Mouse (Mus musculus) spleen, adult 2 months (tissue): ENCODE data around the gene Stxbp4. TPM values are rescaled to one million over a fixed set of nuclear protein-coding genes. Genes with fewer than 3 reads are reported as not detected.

Source experiments
- DNase-seq, 2 experiments: peaks; one replicate each; pipeline versions ENCODE4 v3.0.0 to v3.0.0-alpha.2; 2012 to 2021; ENCODE audit warnings: low spot score in 2 of 2, low read depth in 1 of 2
- H3K27ac ChIP-seq: fragments of 200-500 bp; 2 replicates; pipeline ENCODE4 v1.5.1; 2012; ENCODE audit warnings: low read length, inconsistent platforms; ENCODE audit not compliant: insufficient read depth
- H3K27me3 ChIP-seq: fragments of 200-500 bp; 2 replicates; pipeline ENCODE4 v1.6.1; 2012; ENCODE audit warnings: mild to moderate bottlenecking, moderate library complexity, low read length, inconsistent platforms; ENCODE audit not compliant: control insufficient read depth, insufficient read depth
- H3K36me3 ChIP-seq: fragments of 200-500 bp; 2 replicates; pipeline ENCODE4 v1.6.1; 2012; ENCODE audit warnings: mild to moderate bottlenecking, low read length, inconsistent platforms; ENCODE audit not compliant: control insufficient read depth, insufficient read depth
- H3K4me1 ChIP-seq: fragments of 200-500 bp; 2 replicates; pipeline ENCODE4 v1.6.1; 2011; ENCODE audit warnings: inconsistent platforms; ENCODE audit not compliant: control insufficient read depth, insufficient read depth, insufficient read length
- H3K4me3 ChIP-seq: fragments of 200-500 bp; 2 replicates; pipeline ENCODE4 v1.5.1; 2011; ENCODE audit warnings: mild to moderate bottlenecking, inconsistent platforms; ENCODE audit not compliant: insufficient read depth, insufficient read length; ENCODE audit errors: extremely low read depth
- CTCF ChIP-seq: fragments of 200-500 bp; IDR thresholded peaks from 2 replicates; pipeline ENCODE4 v1.5.1; 2011; ENCODE audit warnings: mild to moderate bottlenecking, inconsistent platforms; ENCODE audit not compliant: insufficient read depth, insufficient read length, insufficient replicate concordance; ENCODE audit errors: extremely low read depth
- POLR2A ChIP-seq: fragments of 200-500 bp; IDR thresholded peaks from 2 replicates; pipeline ENCODE4 v1.6.1; 2011; ENCODE audit warnings: low read depth, low read length, inconsistent platforms
- WGBS: fragments of 180-500 bp; shearing (Covaris S2); methylation state at CpG from one replicate; pipeline ENCODE4 v1.1.7; 2018; 5-methylcytosine and 5-hydroxymethylcytosine counted together
- polyA plus RNA-seq: library from polyadenylated mRNA; depleted of rRNA; stranded (reverse); fragments of >200 nt; gene quantifications from 2 replicates; pipeline ENCODE4 v1.2.3, GENCODE M21; 2012

Gene Stxbp4
- polyA plus RNA-seq, 1 experiment, result 0.88 TPM

GRCm38 (mm10) chr11:90548560-90548959 is 89.3 kb downstream of the Stxbp4 start:
- WGBS, result 72% methylated on average over 13 of the region's 13 CpGs
- TF ChIP-seq CTCF (no peak), POLR2A (no peak)

GRCm38 (mm10) chr11:90538636-90539263 is 99.1 kb downstream of the Stxbp4 start:
- Histone ChIP-seq H3K27me3 (no peaks in the 10 kb centered on the region), H3K4me3 (no peak overlapping the region), H3K36me3 (peaks cover 1% of the 10 kb centered on the region; the same call in 1 of the 2 replicates), H3K27ac (no peak overlapping the region), H3K4me1 (no peaks in the 10 kb centered on the region)
- TF ChIP-seq CTCF (no peak), POLR2A (no peak)
- no peak for DNase-seq
- 95% methylated on average over 7 of the region's 7 CpGs for WGBS

More at GRCm38 (mm10) chr11:90548560-90548959, 89.3 kb downstream of the Stxbp4 start:
- Histone ChIP-seq H3K27ac (no peak overlapping the region), H3K36me3 (no peaks in the 10 kb centered on the region; the same call in 1 of the 2 replicates), H3K4me3 (no peak overlapping the region), H3K27me3 (no peaks in the 10 kb centered on the region), H3K4me1 (no peaks in the 10 kb centered on the region)
- DNase-seq, result no peak

- Histone ChIP-seq H3K27ac (no peak overlapping the region), H3K4me3 (no peak overlapping the region), H3K36me3 (no peaks in the 10 kb centered on the region), H3K27me3 (no peaks in the 10 kb centered on the region), H3K4me1 (no peaks in the 10 kb centered on the region)
- TF ChIP-seq POLR2A (no peak), CTCF (no peak)
- WGBS, result 80% methylated on average over 2 of the region's 2 CpGs
- no peak for DNase-seq
Measured at GRCm38 (mm10) chr11:90525311-90525710, 112.6 kb downstream of the Stxbp4 start.

GRCm38 (mm10) chr11:90521040-90521439 is 116.8 kb downstream of the Stxbp4 start:
- Histone ChIP-seq H3K4me3 (no peak overlapping the region), H3K27me3 (no peaks in the 10 kb centered on the region), H3K27ac (no peak overlapping the region), H3K36me3 (no peaks in the 10 kb centered on the region), H3K4me1 (no peaks in the 10 kb centered on the region)
- 83% methylated on average over 8 of the region's 8 CpGs for WGBS
- no peak for DNase-seq
- TF ChIP-seq CTCF (no peak), POLR2A (no peak)

GRCm38 (mm10) chr11:90517750-90518149 is 120.1 kb downstream of the Stxbp4 start:
- no peak overlapping the region for H3K4me3 ChIP-seq
- H3K4me1 ChIP-seq, result no peaks in the 10 kb centered on the region
- WGBS, result 85% methylated on average over 1 of the region's 1 CpGs
- H3K27me3 ChIP-seq, result no peaks in the 10 kb centered on the region
- no peaks in the 10 kb centered on the region for H3K36me3 ChIP-seq
- no peak for DNase-seq
- H3K27ac ChIP-seq, result no peak overlapping the region
- no peak for TF ChIP-seq CTCF
- no peak for TF ChIP-seq POLR2A

GRCm38 (mm10) chr11:90512538-90513219 is 125.2 kb downstream of the Stxbp4 start:
- WGBS, result 53% methylated on average over 5 of the region's 5 CpGs
- no peak overlapping the region for H3K27ac ChIP-seq
- H3K4me1 ChIP-seq, result no peaks in the 10 kb centered on the region
- TF ChIP-seq POLR2A (no peak), CTCF (no peak)
- no peak overlapping the region for H3K4me3 ChIP-seq
- no peaks in the 10 kb centered on the region for H3K27me3 ChIP-seq
- no peaks in the 10 kb centered on the region for H3K36me3 ChIP-seq
- DNase-seq, result no peak

GRCm38 (mm10) chr11:90501846-90502245 is 136.0 kb downstream of the Stxbp4 start:
- 77% methylated on average over 4 of the region's 4 CpGs for WGBS
- Histone ChIP-seq H3K27ac (no peak overlapping the region), H3K27me3 (no peaks in the 10 kb centered on the region), H3K4me3 (no peak overlapping the region), H3K36me3 (no peaks in the 10 kb centered on the region), H3K4me1 (no peaks in the 10 kb centered on the region)
- no peak for DNase-seq
- no peak for TF ChIP-seq CTCF
- TF ChIP-seq POLR2A, result no peak
